Mouse (Mus musculus) c-Kit-positive CD71-positive TER-119-positive erythroid progenitor cells, embryonic 14.5 days (primary cell): ENCODE measurements at regions not wholly inside any gene's neighbourhood (a gene's known extent, or its start where the extent isn't known, plus 50 kb on each side); places are given as distances from the start of the nearest gene placed in this dataset.

ENCODE experiments used
- DNase-seq: peaks from one replicate; pipeline ENCODE4 v3.0.0-alpha.2; 2013; ENCODE audit warnings: low spot score

DNA sequence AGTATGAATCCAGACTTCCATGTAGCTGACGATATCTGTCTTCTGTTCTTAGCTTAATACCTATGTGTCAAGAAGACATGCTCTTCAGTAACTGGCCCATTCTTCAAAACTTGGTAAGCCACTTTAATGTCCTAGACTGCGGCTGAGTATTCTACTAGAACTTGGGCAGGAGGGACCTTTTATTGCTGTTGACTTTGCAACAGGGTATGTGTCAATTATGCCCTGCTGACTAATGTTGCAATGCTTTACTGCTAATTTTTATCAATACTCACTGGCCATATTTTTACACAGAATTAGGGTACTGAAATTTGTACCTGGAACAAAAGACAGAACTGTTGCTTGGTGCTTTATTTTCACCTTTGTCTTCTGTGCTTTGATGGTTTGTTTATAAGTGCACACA, 746.9 kb downstream of the Ppargc1a start:
- DNase-seq, result no peak

DNA sequence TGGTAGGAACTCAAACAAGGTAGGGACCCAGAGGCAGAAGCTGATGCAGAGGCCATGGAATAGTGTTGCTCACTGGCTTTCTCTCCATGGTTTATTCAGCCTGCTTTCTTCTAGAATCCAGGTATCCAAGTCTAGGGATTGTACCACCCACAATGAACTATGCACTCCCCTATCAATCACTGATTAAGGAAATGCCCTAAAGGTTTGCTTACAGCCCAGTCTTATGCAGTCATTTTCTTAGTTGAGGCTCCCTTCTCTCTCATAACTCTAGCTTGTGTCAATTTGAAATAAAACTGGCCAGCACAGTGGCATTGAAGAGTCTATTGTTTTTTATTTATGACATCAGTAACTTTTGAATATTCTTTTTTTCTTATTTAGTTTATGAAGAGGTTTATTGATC, 747.6 kb downstream of the Ppargc1a start:
- no peak for DNase-seq

DNA sequence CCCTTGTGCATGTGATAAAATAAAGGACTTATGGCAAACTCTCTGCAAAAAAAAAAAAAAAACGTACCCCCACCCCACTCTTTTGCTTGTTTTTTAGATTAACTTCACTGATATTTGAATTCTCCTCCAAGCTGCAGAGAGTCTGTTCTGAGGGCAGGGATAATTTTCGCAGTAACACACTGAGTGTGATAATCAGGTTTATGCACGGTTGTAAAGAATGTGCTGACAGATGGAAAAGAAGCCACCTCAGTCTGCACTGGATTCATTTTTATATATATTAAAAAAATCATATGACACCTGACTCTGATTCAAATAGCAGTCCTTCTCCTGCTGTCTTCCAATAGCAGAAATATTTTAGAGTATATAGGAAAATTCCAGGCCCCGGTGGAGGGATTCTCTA, 736.5 kb upstream of the Adgra3 start:
- no peak for DNase-seq

DNA sequence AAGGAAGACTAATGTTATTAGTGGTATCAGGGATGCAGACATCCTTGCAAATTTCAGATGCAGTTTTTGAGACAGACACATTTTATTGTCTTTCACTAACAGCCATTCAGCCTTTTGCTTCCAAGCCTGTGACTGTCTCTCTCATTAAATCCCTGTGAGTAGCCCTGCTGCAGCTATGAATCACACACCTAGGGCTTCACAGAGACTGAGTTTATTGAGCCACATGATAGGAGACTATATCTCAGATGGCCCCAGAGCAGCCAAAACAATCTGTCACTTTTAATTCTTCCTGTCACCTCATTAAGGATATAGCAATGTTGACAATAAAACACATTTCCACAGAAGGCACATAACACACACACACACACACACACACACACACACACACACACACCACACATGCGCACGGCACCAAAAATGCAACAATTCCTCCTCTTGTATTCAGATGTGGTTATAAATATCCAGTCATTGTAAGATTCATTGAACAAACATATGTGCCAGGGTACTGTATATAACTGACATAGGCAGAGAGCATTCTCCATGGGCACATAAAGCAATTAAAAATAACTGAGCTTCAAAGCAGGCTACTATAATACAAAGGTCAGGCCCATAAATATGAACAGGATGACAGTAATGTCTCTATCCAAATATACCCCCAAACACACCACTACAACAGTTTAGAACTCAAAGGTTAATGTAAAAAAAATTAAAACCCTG, 735.8 kb upstream of the Adgra3 start:
- no peak for DNase-seq

DNA sequence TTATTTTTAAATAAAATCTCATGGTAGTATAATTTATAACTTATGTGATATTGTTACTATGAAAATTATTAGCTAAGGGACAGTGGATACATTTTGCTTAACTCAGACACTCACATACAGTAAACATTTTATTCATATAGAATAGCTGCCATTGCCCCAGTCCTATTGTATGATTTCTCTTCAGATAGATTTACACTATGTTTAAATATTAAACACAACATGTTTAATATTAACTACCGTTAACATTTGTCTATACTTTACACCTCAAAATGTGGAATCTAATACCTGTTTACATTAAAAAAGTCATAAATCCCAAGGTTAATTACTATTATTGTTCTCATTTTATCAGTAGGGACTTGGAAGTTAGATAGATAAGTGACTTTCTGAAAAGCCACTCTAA, 734.8 kb upstream of the Adgra3 start:
- no peak for DNase-seq

DNA sequence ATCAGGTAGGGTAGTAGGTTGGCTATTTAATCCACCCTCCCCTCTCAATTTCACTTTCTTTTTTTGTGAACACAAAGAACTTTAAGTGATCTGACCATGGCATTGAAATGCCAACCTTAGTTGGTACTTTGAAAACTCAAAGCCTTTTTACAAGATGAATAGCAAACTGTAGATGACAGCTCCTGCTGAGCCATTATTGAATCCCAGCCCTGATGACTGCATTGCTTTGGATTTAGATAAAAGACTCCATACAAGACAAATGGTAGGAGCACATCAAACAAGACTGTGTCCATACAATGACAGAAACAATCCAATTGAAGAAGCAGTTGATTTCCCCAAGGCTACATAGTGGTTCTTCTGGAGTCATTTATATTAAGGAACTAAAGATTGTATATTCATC, 726.5 kb upstream of the Adgra3 start:
- no peak for DNase-seq

DNA sequence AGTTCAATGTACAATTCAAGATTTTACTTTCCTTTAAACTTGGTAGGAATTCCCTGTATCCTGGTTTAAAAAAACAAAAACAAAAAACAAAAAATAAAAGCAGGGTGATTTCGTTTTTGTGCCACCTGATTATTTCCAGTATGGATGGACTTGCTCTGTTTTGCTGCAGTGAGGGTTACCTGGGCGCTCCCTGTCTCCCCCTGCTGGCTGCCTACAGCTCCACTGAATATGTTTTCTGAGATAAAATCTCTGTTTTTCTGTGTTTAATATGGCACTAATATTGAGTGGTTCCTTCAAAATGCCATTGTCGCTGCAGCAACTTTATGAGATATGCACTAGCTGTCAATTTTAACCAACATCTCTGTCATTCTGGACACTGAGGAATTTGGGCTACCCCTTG, 720.3 kb upstream of the Adgra3 start:
- no peak for DNase-seq

DNA sequence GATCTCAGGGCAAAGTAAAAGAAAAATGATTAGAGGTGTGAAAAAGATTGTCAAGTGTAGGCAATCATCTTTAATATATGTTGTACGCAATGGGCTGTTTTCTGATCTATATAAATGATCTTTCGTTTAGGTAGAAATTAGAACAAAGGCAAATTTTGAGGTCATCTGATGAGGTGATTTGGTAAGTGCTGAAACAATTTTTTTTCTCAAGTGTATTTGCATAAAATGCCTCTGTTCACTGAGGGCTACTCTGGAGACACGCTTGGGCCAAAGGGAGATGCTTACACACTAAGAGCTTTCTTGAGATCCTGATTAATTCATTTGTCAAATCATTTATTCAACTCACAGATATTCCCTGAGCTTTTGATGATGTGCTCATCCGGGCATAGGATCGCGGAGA, 719.4 kb upstream of the Adgra3 start:
- DNase-seq, result no peak

DNA sequence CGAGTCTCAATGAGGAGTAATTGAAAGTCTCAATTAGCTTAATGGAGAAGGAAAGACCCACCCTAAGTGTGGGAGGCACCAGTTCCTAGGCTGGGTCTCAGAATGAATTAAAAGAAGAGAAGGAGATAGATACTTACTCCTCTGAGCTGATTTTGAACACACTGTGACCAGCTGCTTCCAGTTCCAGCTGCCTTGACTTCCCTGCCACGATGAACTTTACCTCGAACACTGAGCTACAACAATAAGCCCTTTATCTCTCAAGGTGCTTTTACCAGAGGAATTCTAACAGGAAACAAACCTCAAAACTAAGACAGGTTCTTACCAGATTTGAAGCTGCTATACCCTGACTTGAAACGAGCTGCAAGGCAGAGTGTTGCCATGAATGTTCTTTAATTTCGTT, 703.5 kb upstream of the Adgra3 start:
- DNase-seq, result no peak

DNA sequence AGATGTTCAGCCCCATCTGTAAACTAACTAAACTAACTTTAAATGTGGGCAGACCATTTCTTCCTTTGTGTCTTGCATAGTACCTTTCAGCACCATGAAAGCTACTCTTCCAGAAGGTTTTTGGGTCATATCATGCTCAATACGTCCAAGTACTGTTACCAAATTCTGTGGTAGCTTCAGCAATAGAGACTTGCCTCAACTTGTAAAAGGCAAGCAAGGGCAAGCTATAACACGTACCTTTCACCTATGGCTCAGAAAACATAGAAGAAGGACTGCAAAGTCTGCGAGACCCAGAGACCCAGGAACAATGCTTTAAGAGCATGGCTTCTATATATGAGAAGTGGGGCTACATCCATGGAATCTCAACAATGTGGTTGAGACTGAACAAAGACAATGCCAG, 701.6 kb upstream of the Adgra3 start:
- DNase-seq, result no peak

DNA sequence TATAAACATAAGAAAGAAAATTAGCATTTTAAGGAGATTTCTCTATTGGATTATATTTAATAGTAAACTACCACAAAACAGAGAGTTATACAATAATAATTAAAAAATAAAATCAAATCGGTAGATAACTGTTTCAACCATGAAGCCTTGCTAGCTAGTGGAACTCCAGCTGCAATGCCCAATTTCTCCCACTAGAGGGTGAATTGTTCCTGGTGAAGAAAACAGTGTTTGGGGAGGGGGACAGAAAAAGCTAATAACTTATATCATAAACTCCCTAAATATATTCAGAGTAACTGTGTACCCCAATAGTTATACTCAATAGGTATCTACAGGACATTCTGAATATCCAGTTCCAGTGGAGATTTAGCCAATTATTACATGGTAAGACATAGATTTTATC, 694.0 kb upstream of the Adgra3 start:
- peak; percentile 1 for DNase-seq

DNA sequence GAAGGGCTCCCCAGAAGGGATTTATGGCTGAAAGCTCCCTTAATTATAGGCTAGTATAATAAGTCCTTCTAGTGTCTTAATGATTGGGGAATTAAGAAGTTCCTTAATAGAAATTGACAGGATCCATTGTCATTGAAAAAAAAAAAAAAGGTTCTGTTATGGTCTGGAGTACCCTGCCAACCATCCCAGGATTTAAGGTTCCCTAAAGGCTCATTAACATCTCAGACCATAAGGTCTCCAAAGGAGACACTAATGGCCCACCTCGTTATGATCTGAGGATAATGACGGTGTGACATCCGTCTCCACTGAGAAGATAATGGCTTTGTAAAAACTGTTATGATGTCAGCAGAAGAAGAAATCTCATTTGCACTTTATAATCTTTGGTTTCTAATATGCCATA, 692.6 kb upstream of the Adgra3 start:
- DNase-seq, result no peak

DNA sequence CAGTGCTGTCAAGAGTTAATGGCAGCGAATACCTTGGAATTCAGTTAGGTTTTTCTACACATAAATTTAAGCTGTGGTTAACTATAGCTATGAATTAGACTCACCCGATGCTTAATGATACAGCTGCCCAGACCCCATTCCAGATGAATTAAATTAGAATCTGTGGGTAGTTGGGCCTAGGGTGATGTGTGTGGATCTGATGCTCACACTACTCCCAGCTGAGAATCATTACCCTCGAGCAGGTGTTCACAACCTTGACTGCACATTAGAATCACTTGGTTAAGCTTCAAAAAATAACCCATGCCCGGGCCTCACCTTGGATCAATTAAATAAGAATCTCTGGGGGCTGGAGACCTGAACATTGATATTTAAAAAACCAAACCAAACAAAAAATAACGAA, 684.2 kb upstream of the Adgra3 start:
- DNase-seq, result no peak

DNA sequence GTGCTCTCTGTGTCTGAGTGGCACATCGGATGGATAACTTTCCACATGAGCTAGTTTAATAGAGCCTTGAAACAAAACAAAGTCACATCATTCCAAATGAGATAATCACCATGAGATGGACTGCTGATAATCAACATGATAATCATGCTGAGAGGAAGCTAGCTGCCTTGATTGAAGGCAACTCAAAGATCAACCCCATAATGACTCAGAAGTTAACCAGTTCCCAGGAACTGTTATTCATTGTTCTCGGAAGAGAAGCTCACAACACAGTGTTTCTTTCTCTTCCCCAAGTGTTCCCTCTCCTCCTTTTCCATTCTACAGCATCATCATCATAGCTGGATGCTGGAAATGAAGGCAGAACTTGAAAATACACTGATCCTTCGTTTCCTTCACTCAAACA, 674.9 kb upstream of the Adgra3 start:
- no peak for DNase-seq

DNA sequence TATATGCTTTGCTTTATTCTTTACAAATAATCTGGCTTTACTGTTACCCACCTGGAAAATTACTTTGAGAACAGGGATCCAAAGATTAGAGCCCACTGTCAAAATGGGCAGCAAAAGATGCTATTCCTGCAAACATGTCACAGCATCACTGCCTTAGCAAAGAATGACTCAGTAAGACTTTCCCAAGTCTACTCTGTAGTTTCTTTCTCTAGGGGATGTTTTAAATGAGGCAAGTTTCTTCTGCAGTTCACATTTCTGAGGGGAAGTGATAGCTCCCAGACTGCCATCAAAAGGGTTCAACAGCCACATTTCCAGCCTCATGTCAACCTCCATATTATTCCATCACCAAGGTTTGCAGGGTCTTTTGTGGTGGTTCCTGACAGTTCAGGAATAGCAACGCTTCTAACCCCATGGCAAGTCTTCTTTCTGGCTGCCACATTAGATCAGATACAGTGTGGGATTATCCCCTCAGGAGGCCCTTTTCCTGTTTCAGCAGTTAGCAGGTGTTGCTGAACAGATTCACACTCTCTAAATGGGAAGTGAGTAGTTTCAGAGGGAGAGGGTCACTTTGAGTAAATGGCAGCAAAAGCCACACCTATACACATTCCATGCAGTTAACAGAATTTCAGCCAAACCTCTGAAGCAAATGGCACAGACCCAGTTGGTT, 669.7 kb upstream of the Adgra3 start:
- DNase-seq, result no peak

DNA sequence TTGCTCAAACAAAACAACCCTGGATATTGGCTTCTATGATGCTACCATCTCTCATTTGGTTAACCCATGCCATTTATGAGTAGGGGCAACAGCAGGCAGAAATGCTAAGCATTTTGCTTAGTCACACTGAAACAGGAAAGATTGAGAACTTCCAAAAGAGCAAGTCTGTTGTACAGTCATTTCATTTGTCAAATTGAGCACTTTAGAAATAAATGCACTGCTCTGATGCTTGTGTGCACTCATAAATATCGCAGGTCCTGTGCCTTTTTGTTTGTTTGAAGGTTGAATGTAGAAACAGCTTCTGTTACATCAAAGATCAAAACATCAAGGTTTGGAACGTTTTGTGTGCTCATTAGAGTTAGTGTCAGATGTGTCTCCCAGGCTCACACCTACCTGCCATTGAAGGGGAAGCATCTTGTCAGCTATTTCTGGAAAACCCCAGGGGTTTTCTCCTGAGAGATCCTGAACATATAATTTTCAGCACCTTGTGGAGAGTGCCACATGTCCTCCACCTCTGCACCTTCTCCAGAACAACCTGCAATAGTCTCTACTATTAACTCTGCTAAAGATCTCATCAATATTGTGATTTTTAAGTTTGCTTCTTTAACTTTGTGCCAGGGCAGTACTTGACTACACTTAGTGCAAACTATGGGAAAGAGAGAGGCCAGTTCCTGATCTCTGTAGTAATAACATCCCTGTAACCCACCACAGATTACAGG, 648.3 kb upstream of the Adgra3 start:
- no peak for DNase-seq

DNA sequence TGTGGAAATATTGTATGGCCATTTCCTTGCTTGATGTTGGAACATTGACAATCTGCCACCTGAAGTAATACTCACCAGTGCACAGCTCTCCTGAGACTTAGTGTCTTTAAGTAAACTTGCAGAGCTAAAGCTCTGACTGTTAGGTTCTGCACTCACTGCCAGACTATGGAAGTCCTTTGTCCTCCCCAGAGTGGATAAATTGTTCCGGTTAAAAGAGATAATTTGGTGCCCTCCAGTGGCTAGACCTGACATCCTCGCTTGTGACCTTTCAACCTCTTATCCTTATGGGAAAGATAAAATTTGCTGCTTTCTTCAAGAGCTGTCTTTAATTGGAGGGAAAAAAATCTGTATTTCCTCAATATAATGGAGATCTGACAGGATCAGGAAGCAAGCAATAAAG, 639.3 kb upstream of the Adgra3 start:
- DNase-seq, result no peak

DNA sequence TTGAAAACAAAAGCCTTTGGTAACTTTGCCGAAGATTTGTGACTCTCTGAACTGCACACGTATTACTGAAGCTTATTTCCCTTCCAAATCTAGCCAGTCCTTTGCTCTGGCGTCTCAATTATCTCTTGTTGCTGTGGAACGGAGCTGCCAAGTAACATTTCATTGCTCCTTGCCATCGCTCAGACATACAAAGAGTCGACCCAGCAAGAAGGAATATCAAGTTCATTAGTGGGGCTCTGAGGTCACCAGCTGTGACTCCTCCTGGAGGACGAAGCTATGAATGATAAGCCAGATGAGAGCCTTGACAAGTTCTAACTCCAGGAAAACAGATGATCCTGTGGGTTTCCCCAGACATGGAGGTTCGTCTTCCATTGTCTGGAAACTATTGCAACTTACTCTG, 638.8 kb upstream of the Adgra3 start:
- DNase-seq, result no peak

DNA sequence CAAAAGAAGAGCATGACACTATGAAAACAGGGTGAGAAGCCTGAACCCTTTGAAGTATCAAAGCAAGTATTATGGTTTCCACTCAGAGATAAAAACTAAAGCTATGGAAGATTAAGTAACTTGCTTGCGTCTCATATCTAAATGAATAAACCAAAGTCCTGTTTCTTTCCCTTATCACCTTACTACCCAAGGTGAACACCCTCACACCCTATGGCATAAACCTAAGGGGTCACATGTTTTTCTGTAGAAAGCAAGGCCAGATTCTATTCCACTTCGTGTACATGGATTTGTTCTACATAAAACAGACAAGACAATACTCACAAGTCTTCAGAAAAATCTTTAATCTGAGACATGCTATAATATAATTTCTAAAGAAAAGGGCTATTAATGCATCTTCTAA, 629.6 kb upstream of the Adgra3 start:
- no peak for DNase-seq

DNA sequence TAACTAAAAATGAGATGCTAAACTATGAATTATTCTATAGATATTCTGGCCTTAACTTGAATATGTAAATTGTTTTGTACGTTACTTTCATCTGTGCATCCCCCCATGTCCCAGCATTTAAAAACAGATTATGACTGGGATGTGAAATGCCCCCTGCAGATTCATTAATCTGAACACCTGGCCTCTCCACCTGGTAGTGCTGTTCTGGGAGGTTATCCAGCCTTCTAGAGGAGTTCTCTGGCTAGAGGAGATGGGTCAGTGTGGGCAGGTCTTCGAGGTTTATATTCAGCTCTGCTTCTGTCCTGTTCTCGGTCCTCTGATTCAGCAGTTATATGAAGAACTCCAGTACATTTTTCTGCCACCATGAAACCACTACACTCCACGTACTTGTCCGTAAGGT, 625.2 kb upstream of the Adgra3 start:
- DNase-seq, result no peak

DNA sequence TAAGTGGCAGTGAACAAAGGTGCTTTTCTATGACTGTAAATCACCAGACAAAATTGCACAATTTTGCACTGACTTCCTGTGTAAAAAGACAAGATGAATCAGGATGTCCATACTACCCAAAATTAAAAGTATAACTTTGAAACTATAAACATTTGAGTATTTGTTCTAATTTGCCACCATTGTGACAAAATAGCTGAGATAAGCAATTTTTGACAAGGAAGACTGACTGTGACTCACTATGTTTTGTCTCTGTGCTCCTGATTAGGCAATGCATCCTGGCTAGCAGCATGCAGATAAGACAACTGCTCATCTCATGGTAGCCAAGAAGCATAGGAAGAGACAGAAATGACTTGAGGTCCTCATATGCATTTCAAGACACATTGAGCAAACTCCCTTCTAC, 577.7 kb upstream of the Adgra3 start:
- DNase-seq, result no peak

DNA sequence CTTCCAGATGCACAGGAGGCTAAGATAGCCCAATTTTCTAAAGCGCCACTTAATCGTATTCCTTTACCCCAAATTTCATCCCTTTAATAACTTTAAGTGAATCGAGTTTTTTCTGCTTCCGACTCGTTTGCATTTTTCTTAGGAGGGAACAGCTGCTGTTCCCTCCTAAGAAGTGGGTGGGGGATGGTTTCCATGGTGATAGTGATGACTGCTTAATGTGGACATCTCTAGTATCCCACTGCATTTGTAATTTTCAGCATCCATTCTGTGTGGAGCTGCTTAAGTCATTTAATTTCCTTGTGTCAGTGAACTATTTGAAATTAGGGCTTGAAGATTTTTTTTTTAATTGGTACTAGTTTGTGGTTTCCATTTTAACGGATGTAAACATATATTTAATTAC, 567.8 kb upstream of the Adgra3 start:
- no peak for DNase-seq

DNA sequence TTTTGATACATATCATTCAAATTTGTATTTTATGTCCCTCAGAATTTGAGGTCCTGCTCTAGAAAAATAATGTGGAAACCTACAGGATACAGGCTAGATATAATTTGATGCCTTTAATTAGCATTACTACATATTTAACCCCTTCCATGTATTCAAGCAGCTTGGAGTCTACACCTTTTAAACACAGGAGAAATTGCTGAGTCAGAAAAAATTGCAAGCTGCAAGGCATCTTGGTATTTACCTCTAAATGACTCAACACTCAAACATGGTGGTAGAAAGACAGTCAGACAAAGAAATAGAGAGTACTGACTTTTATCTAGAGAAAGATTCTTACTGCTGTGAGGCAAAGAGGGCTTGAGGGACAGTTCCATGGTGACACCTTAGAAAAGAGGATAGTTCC, 565.4 kb upstream of the Adgra3 start:
- DNase-seq, result no peak
